Mouse (Mus musculus) kidney, embryonic 16.5 days (tissue): ENCODE results near the gene Gfpt1. TPM values are rescaled to one million over a fixed set of nuclear protein-coding genes. Genes with fewer than 3 reads are reported as not detected.
"Not testable (repeated sequence)": the region's sequence is repeated elsewhere in the genome, so short reads cannot be mapped to it uniquely, and the experiment has no call there.

Experiments used
- ATAC-seq: fragments of 200-750 bp; cut with Nextera tagmentation; 2 replicates; pipeline ENCODE4 v1.8.0; 2017; ENCODE audit warnings: moderate TSS enrichment; ENCODE audit not compliant: low FRiP score, low TSS enrichment
- H3K27ac ChIP-seq: fragments of 300-500 bp; sonication (generic); 2 replicates; pipeline ENCODE4 v1.5.1; 2014; ENCODE audit warnings: low read length
- H3K27me3 ChIP-seq: fragments of 300-500 bp; sonication (generic); 2 replicates; pipeline ENCODE4 v1.6.1; 2014; ENCODE audit warnings: low read length, control low read depth, mixed read lengths; ENCODE audit not compliant: insufficient read depth
- H3K36me3 ChIP-seq: fragments of 300-500 bp; sonication (generic); 2 replicates; pipeline ENCODE4 v1.6.1; 2014; ENCODE audit warnings: low read length, control low read depth, mixed read lengths; ENCODE audit not compliant: insufficient read depth
- H3K4me1 ChIP-seq: fragments of 300-500 bp; sonication (generic); 2 replicates; pipeline ENCODE4 v1.6.1; 2014; ENCODE audit warnings: low read length, control low read depth, mixed read lengths; ENCODE audit not compliant: insufficient read depth
- H3K4me2 ChIP-seq: fragments of 300-500 bp; sonication (generic); replicated peaks from 2 replicates; pipeline ENCODE4 v1.6.1; 2014; ENCODE audit warnings: low read depth, low read length
- H3K4me3 ChIP-seq: fragments of 300-500 bp; sonication (generic); 2 replicates; pipeline ENCODE4 v1.5.1; 2014; ENCODE audit warnings: mild to moderate bottlenecking, low read length
- H3K9ac ChIP-seq: fragments of 300-500 bp; sonication (generic); replicated peaks from 2 replicates; pipeline ENCODE4 v1.6.1; 2014; ENCODE audit warnings: low read length
- H3K9me3 ChIP-seq: fragments of 300-500 bp; sonication (generic); 2 replicates; pipeline ENCODE4 v1.6.1; 2016; ENCODE audit warnings: low read length, control low read depth
- WGBS: fragments of 180-500 bp; shearing (Covaris S2); extraction: QIAGEN DNeasy Blood & Tissue Kit; methylation state at CpG from one replicate; pipeline ENCODE4 v1.1.7; 2014; 5-methylcytosine and 5-hydroxymethylcytosine counted together
- polyA plus RNA-seq: library from polyadenylated mRNA; unstranded; fragments of >200 nt; fragmentation: Nextera tagmentation; extraction: Ambion mirVana; gene quantifications from 2 replicates; pipeline ENCODE4 v1.2.1, GENCODE M21; 2015

Gene Gfpt1
- polyA plus RNA-seq, 1 experiment from 2014 or later, result 18.1 TPM

DNA sequence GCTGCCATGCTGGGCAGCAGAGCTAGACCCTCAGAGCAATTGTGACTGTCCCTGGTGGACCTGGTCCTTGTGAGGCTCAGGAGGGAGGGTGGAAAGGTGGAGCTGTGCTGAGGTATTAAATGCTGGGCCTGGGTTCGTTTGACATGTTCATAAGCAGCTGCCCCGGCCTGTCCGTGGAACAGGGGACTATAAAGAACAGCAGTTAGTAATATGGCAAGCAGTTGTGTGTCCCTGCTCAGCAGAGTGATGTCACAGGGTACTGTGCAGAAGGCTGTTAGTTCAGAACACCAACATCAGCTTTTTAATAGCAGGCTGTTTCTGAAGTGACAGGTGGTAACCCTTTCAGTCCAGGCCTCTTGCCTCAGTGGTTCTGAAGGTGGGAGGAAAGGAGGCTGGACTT, 48.2 kb downstream of the Gfpt1 start:
- no peaks in the 10 kb centered on the region for H3K27me3 ChIP-seq
- no peak overlapping the region for H3K9ac ChIP-seq
- no peaks in the 10 kb centered on the region for H3K4me1 ChIP-seq
- H3K9me3 ChIP-seq, result no peaks in the 10 kb centered on the region
- no peak overlapping the region for H3K4me2 ChIP-seq
- no peak for ATAC-seq
- peaks cover 26% of the 10 kb centered on the region for H3K36me3 ChIP-seq
- no peak overlapping the region for H3K27ac ChIP-seq
- H3K4me3 ChIP-seq, result no peak overlapping the region
- 67% methylated on average over 3 of the region's 3 CpGs for WGBS

DNA sequence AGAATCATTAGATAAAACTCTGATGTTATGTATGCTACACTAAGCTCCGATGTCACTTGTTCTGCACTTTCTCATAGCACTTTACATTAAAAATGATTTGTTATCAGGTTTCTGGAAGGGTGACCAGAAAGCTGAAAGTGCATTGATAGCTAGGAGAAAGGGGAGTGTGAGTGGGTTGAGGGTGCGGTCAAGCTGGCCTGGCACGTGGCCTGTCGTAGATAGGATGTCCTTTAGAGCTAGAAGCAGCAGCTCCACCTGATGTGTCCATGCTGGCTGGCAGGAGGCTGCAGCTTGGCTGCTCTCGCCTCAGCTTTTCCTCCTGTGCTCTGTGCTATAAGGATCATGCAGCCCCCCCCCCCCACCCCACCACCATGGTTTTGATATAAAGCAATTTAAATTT, 49.8 kb downstream of the Gfpt1 start:
- no peak overlapping the region for H3K4me3 ChIP-seq
- H3K27ac ChIP-seq, result no peak overlapping the region
- WGBS, result 76% methylated on average over 5 of the region's 5 CpGs
- no peaks in the 10 kb centered on the region for H3K4me1 ChIP-seq
- no peak overlapping the region for H3K9ac ChIP-seq
- no peaks in the 10 kb centered on the region for H3K27me3 ChIP-seq
- H3K9me3 ChIP-seq, result no peaks in the 10 kb centered on the region
- peaks cover 17% of the 10 kb centered on the region for H3K36me3 ChIP-seq
- no peak for ATAC-seq
- no peak overlapping the region for H3K4me2 ChIP-seq

DNA sequence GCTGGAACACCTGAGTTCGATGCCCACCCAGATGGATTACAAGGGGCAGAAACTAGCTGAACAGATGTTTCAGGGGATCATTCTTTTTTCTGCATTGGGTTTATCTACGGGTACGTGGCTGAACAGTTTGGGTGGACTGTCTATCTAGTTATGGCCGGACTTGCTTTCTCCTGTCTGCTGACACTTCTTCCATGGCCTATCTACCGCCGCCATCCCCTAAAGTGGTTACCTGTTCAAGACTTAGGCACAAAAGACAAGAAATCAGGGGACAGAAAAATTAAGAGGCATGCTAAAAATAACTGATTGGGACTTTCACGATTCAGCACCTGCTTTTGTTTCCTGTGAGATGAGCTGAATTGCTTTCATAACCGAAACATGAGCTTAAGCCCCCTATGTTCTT, 51.0 kb downstream of the Gfpt1 start:
- H3K36me3 ChIP-seq, H3K27ac ChIP-seq, H3K9ac ChIP-seq, H3K4me3 ChIP-seq, H3K27me3 ChIP-seq, H3K9me3 ChIP-seq, H3K4me1 ChIP-seq, ATAC-seq, H3K4me2 ChIP-seq: not testable (repeated sequence)
- WGBS, result 88% methylated on average over 8 of the region's 8 CpGs

DNA sequence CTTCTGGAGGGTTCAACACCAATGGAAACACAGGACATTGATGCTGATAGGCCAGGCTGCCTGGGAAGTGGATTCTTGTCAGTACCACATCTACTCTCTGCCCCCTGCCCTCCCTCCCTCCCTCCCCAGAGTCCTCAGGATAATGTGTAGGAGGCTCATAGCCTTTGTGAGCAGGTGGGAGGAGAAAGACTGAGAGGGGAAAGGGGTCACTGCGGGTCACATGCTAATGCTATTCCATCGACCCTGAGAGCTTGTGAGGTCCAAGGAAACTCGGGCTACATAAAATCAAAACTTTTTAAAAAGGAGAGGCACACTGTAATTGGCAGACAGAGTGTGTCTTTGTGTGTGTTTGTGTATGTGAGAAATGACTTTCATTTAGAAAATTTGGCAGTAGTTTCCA, 56.6 kb downstream of the Gfpt1 start:
- Histone ChIP-seq H3K9ac (no peak overlapping the region), H3K9me3 (no peaks in the 10 kb centered on the region), H3K4me1 (peaks cover 20% of the 10 kb centered on the region), H3K27me3 (no peaks in the 10 kb centered on the region), H3K27ac (no peak overlapping the region), H3K4me3 (no peak overlapping the region), H3K36me3 (no peaks in the 10 kb centered on the region), H3K4me2 (no peak overlapping the region)
- WGBS, result 8% methylated on average over 3 of the region's 3 CpGs
- ATAC-seq, result no peak

DNA sequence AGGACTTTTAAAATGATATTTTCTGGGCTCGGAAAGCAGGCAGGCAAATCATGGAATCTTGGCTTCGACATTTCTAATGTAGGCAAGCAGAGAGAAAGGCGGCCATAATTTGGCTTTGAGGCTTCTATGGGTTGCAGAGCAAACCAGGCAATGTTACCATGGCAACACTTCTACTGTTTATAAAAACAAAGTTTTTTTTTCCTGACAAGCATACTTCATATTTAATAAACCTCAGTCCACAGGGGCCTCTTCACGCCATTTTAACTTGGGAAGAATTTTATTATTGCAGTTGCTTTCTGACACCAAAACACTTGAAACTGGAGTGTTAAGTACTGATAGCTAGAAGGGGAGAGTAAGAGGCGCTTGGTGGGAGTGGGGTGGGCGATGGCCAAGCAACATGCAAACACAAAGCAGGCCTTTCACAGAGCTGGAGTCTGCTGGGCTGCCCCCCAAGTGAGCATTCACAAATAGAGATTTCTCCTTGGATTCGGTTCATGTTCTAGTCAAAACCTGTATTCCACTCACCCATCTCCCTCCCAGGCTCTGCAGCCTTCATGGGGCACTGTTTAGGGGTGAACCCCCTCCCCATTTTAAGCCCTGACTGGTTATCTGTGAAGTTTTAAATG, 57.1 kb downstream of the Gfpt1 start:
- H3K4me1 ChIP-seq, result peaks cover 20% of the 10 kb centered on the region
- no peak overlapping the region for H3K4me2 ChIP-seq
- no peak overlapping the region for H3K9ac ChIP-seq
- H3K9me3 ChIP-seq, result no peaks in the 10 kb centered on the region
- no peak overlapping the region for H3K27ac ChIP-seq
- H3K4me3 ChIP-seq, result no peak overlapping the region
- 55% methylated on average over 7 of the region's 7 CpGs for WGBS
- no peaks in the 10 kb centered on the region for H3K36me3 ChIP-seq
- no peak for ATAC-seq
- no peaks in the 10 kb centered on the region for H3K27me3 ChIP-seq

DNA sequence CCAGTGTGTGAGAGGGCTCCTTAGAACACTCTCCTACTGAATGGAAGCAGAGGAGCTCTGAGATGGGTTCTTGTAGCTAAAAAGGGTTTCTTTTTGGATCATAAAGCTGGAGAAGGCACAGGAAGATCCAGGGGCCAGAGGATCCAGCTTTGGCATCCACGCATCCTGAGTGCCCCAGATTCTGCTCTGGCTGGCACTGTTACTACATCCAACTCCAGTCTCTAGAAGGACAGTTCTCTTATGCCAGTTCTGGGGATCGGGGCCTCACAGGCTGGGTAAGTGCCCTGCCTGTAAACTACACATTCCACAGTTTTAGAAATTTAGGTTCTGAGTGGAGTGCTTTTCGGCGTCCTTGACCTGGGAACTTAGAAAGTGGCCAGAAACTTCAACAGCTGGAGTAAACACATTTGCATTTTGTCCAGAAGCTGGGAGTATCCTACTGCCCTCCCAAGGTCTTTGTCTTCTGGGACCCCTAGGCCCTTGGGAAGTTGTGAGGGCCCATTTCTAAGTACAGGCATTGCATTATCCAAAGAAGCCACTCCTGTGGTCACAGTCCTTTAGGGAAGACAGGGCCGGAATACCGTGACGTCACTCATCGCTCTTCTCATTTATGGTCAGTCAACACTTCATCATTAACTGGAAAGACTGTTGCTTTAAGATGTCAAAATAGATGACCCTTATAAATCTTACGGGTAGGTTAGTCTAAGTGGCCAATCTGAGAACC, 57.8 kb downstream of the Gfpt1 start:
- ATAC-seq, result no peak
- Histone ChIP-seq H3K4me2 (no peak overlapping the region), H3K27ac (no peak overlapping the region), H3K4me3 (no peak overlapping the region), H3K9me3 (no peaks in the 10 kb centered on the region), H3K9ac (no peak overlapping the region), H3K36me3 (no peaks in the 10 kb centered on the region), H3K4me1 (peaks cover 20% of the 10 kb centered on the region), H3K27me3 (peaks cover under 1% of the 10 kb centered on the region; the same call in 1 of the 2 replicates)
- WGBS, result 64% methylated on average over 9 of the region's 9 CpGs

DNA sequence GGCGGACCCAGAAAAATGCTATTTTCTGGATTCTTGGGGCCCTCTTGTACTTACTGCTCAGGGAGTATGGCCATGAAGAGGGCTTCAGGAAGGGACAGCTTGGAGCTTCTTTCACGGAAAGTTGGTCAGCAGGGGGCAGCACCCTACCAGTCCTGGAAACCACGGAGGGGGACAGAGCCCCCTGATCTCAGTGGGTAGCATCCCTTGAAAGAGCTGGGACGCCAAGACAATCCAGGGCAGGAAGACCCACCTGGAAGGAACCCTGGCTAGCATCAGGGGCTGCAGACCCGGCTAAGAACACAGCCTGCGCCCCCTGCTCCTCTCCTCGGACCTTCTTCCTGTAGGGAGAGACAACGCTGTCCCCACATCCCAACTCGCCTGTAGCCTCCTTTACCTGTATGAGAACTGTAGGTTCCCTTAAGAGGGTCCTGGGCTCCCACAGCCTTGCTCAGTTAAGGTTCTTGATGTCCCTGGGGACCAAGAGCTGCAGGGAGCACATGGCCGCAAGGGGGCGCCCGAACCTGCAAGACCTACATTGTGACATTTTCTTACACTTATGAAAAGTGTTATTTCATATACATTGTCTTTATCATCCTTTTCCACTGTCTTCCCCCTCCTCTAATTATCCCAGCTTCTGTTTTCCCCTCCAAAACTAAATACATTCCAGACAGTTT, 58.8 kb downstream of the Gfpt1 start:
- H3K4me2 ChIP-seq, result peak overlapping the region; percentile 60
- no peaks in the 10 kb centered on the region for H3K9me3 ChIP-seq
- peaks cover 2% of the 10 kb centered on the region; the same call in 1 of the 2 replicates for H3K27me3 ChIP-seq
- H3K4me3 ChIP-seq, result peak overlapping the region; percentile 27
- H3K4me1 ChIP-seq, result peaks cover 20% of the 10 kb centered on the region
- H3K9ac ChIP-seq, result peak overlapping the region; percentile 57
- peak; percentile 55 for ATAC-seq
- no peaks in the 10 kb centered on the region for H3K36me3 ChIP-seq
- 13% methylated on average over 12 of the region's 12 CpGs for WGBS
- no peak overlapping the region for H3K27ac ChIP-seq

DNA sequence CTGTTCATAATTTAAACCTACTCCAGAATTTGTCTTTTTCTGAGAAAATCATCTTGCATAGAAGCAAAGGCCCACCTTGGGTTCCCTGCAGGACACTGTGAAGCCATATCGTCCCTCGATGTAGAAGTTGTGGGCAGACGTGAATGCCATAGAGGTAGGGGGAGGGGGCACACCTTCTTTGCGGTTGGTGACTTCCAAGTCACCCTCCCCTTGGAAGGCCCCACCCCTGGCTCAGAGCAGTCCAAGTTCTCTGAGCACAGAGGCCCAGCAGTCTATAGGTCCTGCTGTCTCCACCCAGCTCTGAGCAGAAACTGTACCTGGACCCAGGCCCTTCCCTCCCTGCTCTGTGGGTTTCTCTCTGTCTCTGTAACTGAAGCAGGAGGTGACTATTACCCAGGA, 59.3 kb downstream of the Gfpt1 start:
- peaks cover 20% of the 10 kb centered on the region for H3K4me1 ChIP-seq
- peak; percentile 58 for ATAC-seq
- 12% methylated on average over 4 of the region's 4 CpGs for WGBS
- no peak overlapping the region for H3K27ac ChIP-seq
- no peaks in the 10 kb centered on the region for H3K36me3 ChIP-seq
- no peak overlapping the region for H3K4me2 ChIP-seq
- H3K27me3 ChIP-seq, result peaks cover 2% of the 10 kb centered on the region; the same call in 1 of the 2 replicates
- no peaks in the 10 kb centered on the region for H3K9me3 ChIP-seq
- H3K9ac ChIP-seq, result no peak overlapping the region
- H3K4me3 ChIP-seq, result no peak overlapping the region

DNA sequence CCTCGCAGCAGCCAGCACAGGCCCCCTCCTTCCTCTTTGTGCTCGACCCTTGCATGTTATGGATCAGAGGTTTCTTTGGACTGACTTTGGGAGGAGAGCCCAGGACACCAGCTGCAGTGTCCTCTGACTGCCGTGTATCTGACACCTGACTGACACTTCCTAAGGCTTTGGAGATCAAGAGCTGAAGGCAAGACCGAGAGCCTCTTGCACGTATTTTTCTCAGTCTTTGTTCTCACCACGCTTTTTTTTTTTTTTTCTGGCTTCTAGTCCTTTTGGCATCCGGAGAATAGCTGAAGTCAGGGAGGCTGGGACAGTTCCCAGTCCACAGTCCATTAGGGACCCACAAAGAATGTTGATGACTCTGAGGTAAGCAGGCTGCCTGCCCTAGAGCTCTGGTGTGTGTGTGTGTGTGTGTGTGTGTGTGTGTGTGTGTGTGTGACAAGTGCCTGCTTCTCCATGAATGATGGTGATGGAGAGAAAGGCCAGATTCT, 59.8 kb downstream of the Gfpt1 start:
- no peak overlapping the region for H3K4me3 ChIP-seq
- peaks cover 2% of the 10 kb centered on the region; the same call in 1 of the 2 replicates for H3K27me3 ChIP-seq
- no peaks in the 10 kb centered on the region for H3K36me3 ChIP-seq
- H3K9ac ChIP-seq, result no peak overlapping the region
- H3K9me3 ChIP-seq, result no peaks in the 10 kb centered on the region
- WGBS, result 9% methylated on average over 7 of the region's 7 CpGs
- no peak for ATAC-seq
- H3K4me1 ChIP-seq, result peaks cover 20% of the 10 kb centered on the region
- no peak overlapping the region for H3K27ac ChIP-seq
- no peak overlapping the region for H3K4me2 ChIP-seq

DNA sequence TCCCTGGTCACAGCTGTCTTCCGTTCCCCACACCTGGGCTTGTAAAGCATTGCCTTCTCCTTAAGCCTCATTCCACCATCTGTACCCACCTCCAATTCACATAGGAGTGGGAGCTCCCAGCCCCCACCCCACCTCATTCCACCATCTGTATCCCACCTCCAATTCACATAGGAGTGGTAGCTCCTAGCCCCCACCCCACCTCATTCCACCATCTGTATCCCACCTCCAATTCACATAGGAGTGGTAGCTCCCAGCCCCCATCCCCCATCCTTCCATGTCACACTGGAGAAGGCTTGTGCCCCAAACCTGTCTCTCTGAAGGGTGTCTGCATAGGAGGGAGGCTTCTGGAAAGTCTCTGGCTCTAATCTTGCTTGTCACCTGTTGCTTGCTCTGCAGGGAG, 60.7 kb downstream of the Gfpt1 start:
- H3K4me2 ChIP-seq, result no peak overlapping the region
- H3K4me3 ChIP-seq, result no peak overlapping the region
- peaks cover 2% of the 10 kb centered on the region; the same call in 1 of the 2 replicates for H3K27me3 ChIP-seq
- no peak overlapping the region for H3K9ac ChIP-seq
- WGBS, result 86% methylated on average over 1 of the region's 1 CpGs
- H3K36me3 ChIP-seq, result no peaks in the 10 kb centered on the region
- peaks cover 13% of the 10 kb centered on the region for H3K4me1 ChIP-seq
- no peaks in the 10 kb centered on the region for H3K9me3 ChIP-seq
- no peak for ATAC-seq
- H3K27ac ChIP-seq, result no peak overlapping the region
